Mouse (Mus musculus): ENCODE measurements around the gene Rhox4g.
"Not testable (repeated sequence)": the region's sequence is repeated elsewhere in the genome, so short reads cannot be mapped to it uniquely, and the experiment has no call there.

DNA sequence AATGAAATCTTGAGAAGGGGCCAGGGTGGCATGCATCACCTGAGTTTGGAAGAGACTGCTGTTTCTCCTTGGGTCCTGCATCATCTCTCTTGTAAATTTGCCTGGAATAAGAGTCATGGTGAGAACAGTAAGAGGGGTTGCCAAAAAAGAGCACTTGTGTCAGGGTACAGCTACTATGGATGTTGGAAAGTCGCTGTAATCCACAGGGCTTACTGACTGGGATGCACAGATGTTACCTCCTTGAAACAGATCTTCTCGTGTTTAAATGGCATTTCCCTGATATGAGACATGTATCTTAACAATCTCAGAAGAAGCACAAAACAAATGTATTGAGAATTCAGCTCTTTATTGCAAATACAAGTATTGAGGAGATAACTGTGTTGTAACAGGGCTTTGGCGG lies 17.5 kb upstream of the Rhox4g start, which contains the start of gene Rhox3h:
- TF ChIP-seq EP300 (optimal IDR thresholded peaks at IDR 0.05); CTCF (IDR thresholded peaks at IDR 0.05; ENCODE audit: low read depth): not testable (repeated sequence)

Measured in stomach, postnatal 0 days (tissue).